Mouse (Mus musculus) kidney, embryonic 15.5 days (tissue): Measurements from ENCODE around the gene Smox. TPM values are rescaled to one million over a fixed set of nuclear protein-coding genes. Genes with fewer than 3 reads are reported as not detected.

Source experiments
- ATAC-seq: fragments of 200-750 bp; cut with Nextera tagmentation; replicated peaks from 2 replicates; pipeline ENCODE4 v1.8.0; 2017; ENCODE audit warnings: moderate TSS enrichment; ENCODE audit not compliant: low FRiP score
- H3K27ac ChIP-seq: fragments of 300-500 bp; sonication (generic); 2 replicates; pipeline ENCODE4 v1.5.1; 2015; ENCODE audit warnings: mild to moderate bottlenecking, inconsistent platforms
- H3K27me3 ChIP-seq: fragments of 300-500 bp; sonication (generic); 2 replicates; pipeline ENCODE4 v1.6.1; 2015; ENCODE audit warnings: inconsistent platforms
- H3K36me3 ChIP-seq: fragments of 300-500 bp; sonication (generic); 2 replicates; pipeline ENCODE4 v1.6.1; 2015; ENCODE audit warnings: inconsistent platforms
- H3K4me1 ChIP-seq: fragments of 300-500 bp; sonication (generic); 2 replicates; pipeline ENCODE4 v1.6.1; 2015; ENCODE audit warnings: inconsistent platforms
- H3K4me2 ChIP-seq: fragments of 300-500 bp; sonication (generic); 2 replicates; pipeline ENCODE4 v1.6.1; 2015; ENCODE audit warnings: moderate library complexity, mild to moderate bottlenecking, inconsistent platforms
- H3K4me3 ChIP-seq: fragments of 300-500 bp; sonication (generic); replicated peaks from 2 replicates; pipeline ENCODE4 v1.5.1; 2015; ENCODE audit warnings: mild to moderate bottlenecking, inconsistent platforms
- H3K9ac ChIP-seq: fragments of 300-500 bp; sonication (generic); 2 replicates; pipeline ENCODE4 v1.6.1; 2015; ENCODE audit warnings: mild to moderate bottlenecking, inconsistent platforms
- H3K9me3 ChIP-seq: fragments of 300-500 bp; sonication (generic); replicated peaks from 2 replicates; pipeline ENCODE4 v1.6.1; 2016; ENCODE audit warnings: inconsistent platforms
- WGBS: fragments of 180-500 bp; shearing (Covaris S2); methylation state at CpG from one replicate; pipeline ENCODE4 v1.1.7; 2015; ENCODE audit warnings: mixed read lengths; 5-methylcytosine and 5-hydroxymethylcytosine counted together
- polyA plus RNA-seq: library from polyadenylated mRNA; unstranded; fragments of >200 nt; fragmentation: Nextera tagmentation; extraction: Ambion mirVana; gene quantifications from 2 replicates; pipeline ENCODE4 v1.2.1, GENCODE M21; 2015

Smox gene
- 38.1 and 41.3 TPM in 2 replicates for polyA plus RNA-seq

DNA sequence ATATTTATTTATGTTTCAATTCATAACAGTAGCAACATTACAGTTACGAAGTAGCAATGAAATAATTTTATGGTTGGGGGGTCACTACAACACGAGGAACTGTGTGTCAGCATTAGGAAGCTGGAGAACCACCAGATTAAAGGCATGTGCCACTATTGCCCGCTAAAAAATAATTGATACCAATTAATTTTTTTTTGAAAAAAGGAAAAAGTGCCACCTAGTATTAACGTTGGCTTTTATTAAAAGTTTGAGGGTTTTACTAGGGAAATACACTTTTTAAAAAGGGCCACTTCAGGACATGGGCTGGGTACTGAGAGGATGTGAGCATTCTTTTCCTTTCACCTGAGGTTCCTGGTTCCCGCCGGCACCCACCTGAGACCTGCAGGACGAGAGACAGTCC lies at the start of gene Smox:
Smox (plus strand) TSS at position 301 of the 400 bp plus-strand sequence.
- Histone ChIP-seq H3K9ac (peak within 1 kb of the TSS; percentile 87), H3K9me3 (no peaks in the 10 kb centered on the region), H3K4me3 (peak within 1 kb of the TSS; percentile 86), H3K27me3 (no peaks in the 10 kb centered on the region; the same call in 1 of the 2 replicates), H3K4me1 (peaks cover 20% of the 10 kb centered on the region), H3K27ac (peak within 1 kb of the TSS; percentile 75), H3K36me3 (no peaks in the 10 kb centered on the region), H3K4me2 (peak within 1 kb of the TSS; percentile 90)
- no peak for ATAC-seq
- 21% methylated on average over 7 of the region's 7 CpGs for WGBS

DNA sequence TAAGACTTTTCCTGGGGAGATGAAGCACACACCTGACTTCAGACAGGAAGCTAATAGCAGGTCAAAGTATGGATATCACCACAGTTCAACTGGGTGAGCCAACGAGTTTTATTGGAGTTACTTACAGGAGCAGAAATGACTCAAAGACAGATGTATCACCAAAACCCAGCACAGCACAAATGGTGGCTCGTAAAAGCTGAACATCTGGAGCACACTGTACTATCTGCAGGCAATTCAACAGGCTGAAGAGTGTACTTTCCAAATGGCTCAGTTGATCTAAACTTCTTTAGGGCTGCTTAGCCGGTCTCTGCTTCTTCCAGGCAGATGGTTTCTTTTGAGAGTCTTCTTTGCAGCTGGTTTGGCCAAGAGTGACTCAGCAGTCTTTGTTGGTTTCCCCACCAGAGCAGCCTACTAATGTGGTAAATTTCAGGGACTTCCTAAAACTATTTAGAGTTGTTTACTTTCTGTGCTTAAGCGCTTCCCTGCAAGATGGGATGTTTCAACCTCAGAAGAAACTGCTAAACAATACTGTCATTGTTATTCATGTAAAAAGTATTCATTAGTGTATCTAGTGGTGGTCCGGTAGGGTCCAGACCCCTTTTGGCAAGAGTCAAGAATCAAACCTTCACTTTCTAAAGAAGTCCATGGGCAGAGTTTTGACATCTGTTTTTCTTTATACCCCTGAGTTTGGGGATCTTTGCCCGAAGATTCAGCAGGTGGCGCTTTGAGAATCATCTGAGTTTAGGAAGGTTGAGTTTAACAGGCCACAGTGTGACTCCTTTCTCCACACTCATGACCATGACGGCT lies 48.0 kb upstream of the Smox start:
- WGBS: 66% methylated on average over 8 of the region's 8 CpGs
- H3K36me3 ChIP-seq: no peaks in the 10 kb centered on the region
- no peak overlapping the region for H3K27ac ChIP-seq
- H3K27me3 ChIP-seq: no peaks in the 10 kb centered on the region
- H3K4me1 ChIP-seq: no peaks in the 10 kb centered on the region
- ATAC-seq: no peak
- H3K4me3 ChIP-seq: no peak overlapping the region
- no peaks in the 10 kb centered on the region for H3K9me3 ChIP-seq
- no peak overlapping the region for H3K9ac ChIP-seq
- H3K4me2 ChIP-seq: no peak overlapping the region

DNA sequence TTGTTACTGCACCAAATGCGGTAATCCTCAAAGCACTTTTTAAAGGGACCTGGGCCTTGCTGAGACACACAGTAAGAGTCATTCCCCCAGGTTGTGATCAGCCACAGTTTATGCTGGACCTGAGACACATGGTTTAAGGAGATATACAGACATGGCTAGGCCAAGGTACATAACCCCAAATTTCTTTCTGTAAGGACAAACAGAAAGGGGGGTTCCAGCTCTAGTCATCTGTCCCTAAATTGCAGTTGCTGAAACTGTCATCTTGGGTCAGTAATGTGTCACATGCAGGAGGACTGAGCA lies 47.5 kb upstream of the Smox start:
- no peaks in the 10 kb centered on the region for H3K4me1 ChIP-seq
- H3K27me3 ChIP-seq: no peaks in the 10 kb centered on the region
- H3K27ac ChIP-seq: no peak overlapping the region
- no peak overlapping the region for H3K9ac ChIP-seq
- no peak for ATAC-seq
- H3K9me3 ChIP-seq: no peaks in the 10 kb centered on the region
- H3K36me3 ChIP-seq: no peaks in the 10 kb centered on the region
- no peak overlapping the region for H3K4me2 ChIP-seq
- 76% methylated on average over 1 of the region's 1 CpGs for WGBS
- no peak overlapping the region for H3K4me3 ChIP-seq

GRCm38 (mm10) chr2:131446416-131446982 lies 44.8 kb upstream of the Smox start:
- no peak overlapping the region for H3K9ac ChIP-seq
- H3K27ac ChIP-seq: no peak overlapping the region
- H3K36me3 ChIP-seq: no peaks in the 10 kb centered on the region
- H3K4me1 ChIP-seq: no peaks in the 10 kb centered on the region
- no peak overlapping the region for H3K4me3 ChIP-seq
- no peaks in the 10 kb centered on the region for H3K27me3 ChIP-seq
- 49% methylated on average over 2 of the region's 2 CpGs for WGBS
- H3K9me3 ChIP-seq: no peaks in the 10 kb centered on the region
- no peak for ATAC-seq
- no peak overlapping the region for H3K4me2 ChIP-seq

GRCm38 (mm10) chr2:131447566-131448330 lies 43.5 kb upstream of the Smox start:
- no peak for ATAC-seq
- WGBS: 83% methylated on average over 8 of the region's 8 CpGs
- H3K9me3 ChIP-seq: no peaks in the 10 kb centered on the region

GRCm38 (mm10) chr2:131448353-131448752 lies 42.9 kb upstream of the Smox start:
- Histone ChIP-seq H3K36me3 (no peaks in the 10 kb centered on the region), H3K9ac (no peak overlapping the region), H3K9me3 (no peaks in the 10 kb centered on the region), H3K27ac (no peak overlapping the region), H3K4me2 (no peak overlapping the region), H3K4me1 (peaks cover 9% of the 10 kb centered on the region), H3K27me3 (no peaks in the 10 kb centered on the region), H3K4me3 (no peak overlapping the region)
- no peak for ATAC-seq

More at GRCm38 (mm10) chr2:131447566-131448330, 43.5 kb upstream of the Smox start:
- Histone ChIP-seq H3K27me3 (no peaks in the 10 kb centered on the region), H3K4me1 (peaks cover 9% of the 10 kb centered on the region), H3K9ac (no peak overlapping the region), H3K4me3 (no peak overlapping the region), H3K4me2 (no peak overlapping the region), H3K27ac (no peak overlapping the region), H3K36me3 (no peaks in the 10 kb centered on the region)

- H3K36me3 ChIP-seq: no peaks in the 10 kb centered on the region
- H3K27ac ChIP-seq: no peak overlapping the region
- no peaks in the 10 kb centered on the region for H3K27me3 ChIP-seq
- H3K4me3 ChIP-seq: no peak overlapping the region
- no peak overlapping the region for H3K9ac ChIP-seq
- no peak overlapping the region for H3K4me2 ChIP-seq
- 61% methylated on average over 5 of the region's 5 CpGs for WGBS
- H3K9me3 ChIP-seq: no peaks in the 10 kb centered on the region
- H3K4me1 ChIP-seq: peaks cover 9% of the 10 kb centered on the region
- ATAC-seq: no peak
Measured at GRCm38 (mm10) chr2:131449720-131450119, 41.6 kb upstream of the Smox start.

GRCm38 (mm10) chr2:131450491-131450890 lies 40.8 kb upstream of the Smox start:
- no peak for ATAC-seq
- H3K27ac ChIP-seq: no peak overlapping the region
- 85% methylated on average over 5 of the region's 5 CpGs for WGBS
- H3K27me3 ChIP-seq: no peaks in the 10 kb centered on the region
- H3K4me2 ChIP-seq: no peak overlapping the region
- H3K36me3 ChIP-seq: no peaks in the 10 kb centered on the region
- H3K9ac ChIP-seq: no peak overlapping the region
- no peaks in the 10 kb centered on the region for H3K9me3 ChIP-seq
- no peak overlapping the region for H3K4me3 ChIP-seq
- H3K4me1 ChIP-seq: peaks cover 9% of the 10 kb centered on the region

GRCm38 (mm10) chr2:131457728-131458127 lies 33.6 kb upstream of the Smox start:
- Histone ChIP-seq H3K36me3 (no peaks in the 10 kb centered on the region), H3K4me1 (peaks cover under 1% of the 10 kb centered on the region), H3K27ac (no peak overlapping the region), H3K27me3 (no peaks in the 10 kb centered on the region), H3K9ac (no peak overlapping the region), H3K9me3 (no peaks in the 10 kb centered on the region), H3K4me2 (no peak overlapping the region), H3K4me3 (no peak overlapping the region)
- WGBS: 74% methylated on average over 7 of the region's 7 CpGs
- ATAC-seq: no peak

DNA sequence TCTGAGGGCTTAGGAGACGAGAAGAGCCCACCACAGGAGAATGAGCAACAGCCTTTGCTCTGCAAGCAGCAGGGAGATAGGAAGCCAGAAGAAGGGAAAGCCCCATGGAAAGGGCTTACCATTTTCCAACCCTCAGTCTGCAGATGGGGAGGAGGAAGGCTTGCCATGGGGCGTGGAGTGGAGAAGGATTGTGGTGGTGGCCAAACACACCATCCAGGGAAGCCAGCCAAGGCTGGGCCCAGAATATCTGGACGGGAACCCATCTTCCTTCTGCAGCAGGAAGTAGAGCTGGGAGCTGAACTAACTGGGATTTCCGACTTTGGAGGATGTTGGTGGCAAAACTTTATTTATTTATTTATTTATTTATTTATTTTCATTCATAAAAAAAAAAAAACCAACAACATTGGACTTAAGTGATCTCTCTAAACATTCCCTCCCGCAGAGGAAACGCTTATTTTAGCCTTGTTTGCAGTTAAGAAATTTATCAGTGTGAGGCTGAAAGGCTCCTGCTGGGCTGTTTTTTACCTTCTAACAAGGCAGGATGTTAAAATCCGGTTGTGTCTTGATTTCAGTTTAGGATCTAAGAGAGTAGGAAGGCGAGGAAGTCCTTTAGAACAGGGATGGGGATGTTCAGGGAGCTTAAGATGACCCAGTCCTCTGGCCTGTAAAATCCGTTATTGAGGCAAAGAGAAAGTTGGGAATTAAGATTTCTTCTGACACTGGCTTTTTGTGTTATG lies 30.2 kb upstream of the Smox start:
- no peak overlapping the region for H3K9ac ChIP-seq
- no peaks in the 10 kb centered on the region for H3K9me3 ChIP-seq
- no peaks in the 10 kb centered on the region for H3K4me1 ChIP-seq
- H3K36me3 ChIP-seq: no peaks in the 10 kb centered on the region
- WGBS: 65% methylated on average over 9 of the region's 9 CpGs
- H3K27ac ChIP-seq: no peak overlapping the region
- H3K4me2 ChIP-seq: no peak overlapping the region
- ATAC-seq: no peak
- H3K4me3 ChIP-seq: no peak overlapping the region
- H3K27me3 ChIP-seq: no peaks in the 10 kb centered on the region

DNA sequence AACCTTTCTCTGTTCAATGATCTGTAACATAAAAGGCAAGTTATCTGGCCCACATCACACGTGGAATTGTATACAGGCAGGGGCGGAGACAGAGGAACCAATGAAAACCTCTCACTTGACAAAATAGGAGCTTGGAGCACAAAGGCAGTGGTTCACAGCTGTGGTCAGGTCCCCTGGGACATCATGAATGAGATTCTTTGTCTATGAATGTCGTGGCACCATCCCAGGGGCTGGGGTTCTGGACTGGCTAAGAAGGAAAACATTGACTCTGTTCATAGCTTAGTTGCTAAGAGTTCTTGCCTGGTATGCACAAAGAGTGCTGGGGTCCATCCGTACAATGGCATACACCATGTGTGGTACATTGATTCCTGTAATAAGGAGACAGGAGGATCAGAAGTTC lies 28.3 kb upstream of the Smox start:
- 71% methylated on average over 4 of the region's 4 CpGs for WGBS
- H3K9me3 ChIP-seq: no peaks in the 10 kb centered on the region
- H3K4me2 ChIP-seq: no peak overlapping the region
- H3K36me3 ChIP-seq: no peaks in the 10 kb centered on the region
- H3K27ac ChIP-seq: no peak overlapping the region
- no peaks in the 10 kb centered on the region for H3K4me1 ChIP-seq
- H3K4me3 ChIP-seq: no peak overlapping the region
- ATAC-seq: no peak
- no peak overlapping the region for H3K9ac ChIP-seq
- no peaks in the 10 kb centered on the region for H3K27me3 ChIP-seq

DNA sequence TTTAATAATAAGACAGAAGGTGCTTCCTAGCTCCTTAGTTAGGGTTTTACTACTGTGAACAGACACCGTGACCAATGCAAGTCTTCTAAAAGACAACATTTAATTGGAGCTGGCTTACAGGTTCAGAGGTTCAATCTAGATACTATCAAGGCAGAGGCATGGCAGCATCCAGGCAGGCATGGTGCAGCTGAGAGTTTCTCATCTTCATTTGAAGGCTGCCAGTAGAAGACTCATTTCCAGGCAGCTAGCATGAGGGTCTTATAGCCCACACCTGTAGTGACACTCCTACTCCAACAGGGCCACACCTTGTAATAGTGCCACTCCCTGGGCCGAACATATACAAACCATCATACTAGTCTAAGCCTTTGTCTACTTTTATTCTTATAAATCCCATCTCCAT lies 27.1 kb upstream of the Smox start:
- Histone ChIP-seq H3K27me3 (no peaks in the 10 kb centered on the region), H3K9me3 (no peaks in the 10 kb centered on the region), H3K4me2 (no peak overlapping the region), H3K4me1 (no peaks in the 10 kb centered on the region), H3K9ac (no peak overlapping the region), H3K27ac (no peak overlapping the region), H3K4me3 (no peak overlapping the region), H3K36me3 (no peaks in the 10 kb centered on the region)
- no peak for ATAC-seq
- WGBS: 94% methylated on average over 2 of the region's 2 CpGs
